Mouse (Mus musculus): ENCODE data around the gene Glrp1.

DNA sequence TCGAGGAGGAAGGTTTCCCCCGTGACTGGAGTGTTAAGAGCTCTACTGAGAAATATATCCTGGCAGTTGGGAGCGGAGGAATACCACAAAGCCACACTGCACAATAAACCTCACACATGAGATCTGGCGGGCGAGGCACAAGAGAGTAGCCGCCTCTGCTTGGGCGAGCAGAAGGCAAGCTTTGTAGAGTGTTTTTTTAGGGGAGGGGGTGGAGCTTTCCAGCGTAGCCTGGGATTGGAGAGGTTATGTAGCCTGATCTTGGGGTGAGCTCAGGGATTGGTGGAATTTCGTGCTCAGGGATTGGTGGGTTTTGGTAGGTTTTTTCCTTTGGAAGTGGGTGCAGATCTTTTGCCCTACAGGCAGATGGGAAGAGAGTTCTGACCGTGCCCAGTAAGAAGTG, 19.7 kb downstream of the Glrp1 start:
- TF ChIP-seq CTCF (conservative IDR thresholded peaks at IDR 0.05; ENCODE audit: low read length), result no peak
- no peak for TF ChIP-seq NANOG (IDR thresholded peaks at IDR 0.05; ENCODE audit: borderline replicate concordance, low read length)
